Mouse (Mus musculus): ENCODE measurements around the gene Zp2. TPM values are rescaled to one million over a fixed set of nuclear protein-coding genes. Genes with fewer than 3 reads are reported as not detected.

The Zp2 gene
- polyA plus RNA-seq (2012) = not detected in 2 replicates

- H3K36me3 ChIP-seq (ENCODE audit: control insufficient read depth) = no peaks in the 10 kb centered on the region
- TF ChIP-seq GATA1 (IDR thresholded peaks at IDR 0.05; ENCODE audit: low read length) = no peak
- TF ChIP-seq TAL1 (IDR thresholded peaks at IDR 0.05; ENCODE audit: low read length) = no peak
These were observed at the start of gene Zp2 for GRCm38 (mm10) chr7:120145191-120145590. Gene Zp2, minus strand, starts transcription at chr7:120145291.

GRCm38 (mm10) chr7:120192816-120193215 lies 47.7 kb upstream of the Zp2 start:
- Histone ChIP-seq H3K4me1 (ENCODE audit: control insufficient read depth) (no peaks in the 10 kb centered on the region), H3K27me3 (ENCODE audit: control insufficient read depth) (no peaks in the 10 kb centered on the region), H3K36me3 (ENCODE audit: control insufficient read depth) (no peaks in the 10 kb centered on the region), H3K9me3 (ENCODE audit: control insufficient read depth, low read length) (no peaks in the 10 kb centered on the region), H3K4me3 (replicated peaks) (no peak overlapping the region)
- no peak for TF ChIP-seq TAL1 (IDR thresholded peaks at IDR 0.05; ENCODE audit: low read length)
- TF ChIP-seq GATA1 (IDR thresholded peaks at IDR 0.05; ENCODE audit: low read length) = no peak

More at GRCm38 (mm10) chr7:120145191-120145590, at the start of gene Zp2:
- Histone ChIP-seq H3K4me3 (replicated peaks) (no peak within 1 kb of the TSS), H3K27me3 (ENCODE audit: control insufficient read depth) (no peaks in the 10 kb centered on the region), H3K9me3 (ENCODE audit: control insufficient read depth, low read length) (no peaks in the 10 kb centered on the region), H3K4me1 (ENCODE audit: control insufficient read depth) (no peaks in the 10 kb centered on the region)

GRCm38 (mm10) chr7:120192207-120192606 lies 47.1 kb upstream of the Zp2 start:
- no peaks in the 10 kb centered on the region for H3K36me3 ChIP-seq (ENCODE audit: control insufficient read depth)
- TF ChIP-seq GATA1 (IDR thresholded peaks at IDR 0.05; ENCODE audit: low read length) (no peak), TAL1 (IDR thresholded peaks at IDR 0.05; ENCODE audit: low read length) (no peak)

GRCm38 (mm10) chr7:120190150-120190665 lies 45.1 kb upstream of the Zp2 start:
- H3K27me3 ChIP-seq (ENCODE audit: control insufficient read depth) = no peaks in the 10 kb centered on the region

More at GRCm38 (mm10) chr7:120192207-120192606, 47.1 kb upstream of the Zp2 start:
- Histone ChIP-seq H3K27me3 (ENCODE audit: control insufficient read depth) (no peaks in the 10 kb centered on the region), H3K4me3 (replicated peaks) (no peak overlapping the region), H3K4me1 (ENCODE audit: control insufficient read depth) (no peaks in the 10 kb centered on the region), H3K9me3 (ENCODE audit: control insufficient read depth, low read length) (no peaks in the 10 kb centered on the region)

GRCm38 (mm10) chr7:120189369-120190149 lies 44.5 kb upstream of the Zp2 start:
- no peaks in the 10 kb centered on the region for H3K4me1 ChIP-seq (ENCODE audit: control insufficient read depth)
- no peaks in the 10 kb centered on the region for H3K9me3 ChIP-seq (ENCODE audit: control insufficient read depth, low read length)
- H3K4me3 ChIP-seq (replicated peaks) = no peak overlapping the region
- H3K36me3 ChIP-seq (ENCODE audit: control insufficient read depth) = no peaks in the 10 kb centered on the region
- no peaks in the 10 kb centered on the region for H3K27me3 ChIP-seq (ENCODE audit: control insufficient read depth)
- TF ChIP-seq TAL1 (IDR thresholded peaks at IDR 0.05; ENCODE audit: low read length) (no peak), GATA1 (IDR thresholded peaks at IDR 0.05; ENCODE audit: low read length) (no peak)

More at GRCm38 (mm10) chr7:120190150-120190665, 45.1 kb upstream of the Zp2 start:
- Histone ChIP-seq H3K36me3 (ENCODE audit: control insufficient read depth) (no peaks in the 10 kb centered on the region), H3K4me3 (replicated peaks) (no peak overlapping the region), H3K4me1 (ENCODE audit: control insufficient read depth) (no peaks in the 10 kb centered on the region), H3K9me3 (ENCODE audit: control insufficient read depth, low read length) (no peaks in the 10 kb centered on the region)
- no peak for TF ChIP-seq GATA1 (IDR thresholded peaks at IDR 0.05; ENCODE audit: low read length)
- TF ChIP-seq TAL1 (IDR thresholded peaks at IDR 0.05; ENCODE audit: low read length) = no peak

- Histone ChIP-seq H3K36me3 (ENCODE audit: control insufficient read depth) (no peaks in the 10 kb centered on the region), H3K4me3 (replicated peaks) (no peak overlapping the region), H3K27me3 (ENCODE audit: control insufficient read depth) (no peaks in the 10 kb centered on the region), H3K9me3 (ENCODE audit: control insufficient read depth, low read length) (no peaks in the 10 kb centered on the region), H3K4me1 (ENCODE audit: control insufficient read depth) (no peaks in the 10 kb centered on the region)
- no peak for TF ChIP-seq TAL1 (IDR thresholded peaks at IDR 0.05; ENCODE audit: low read length)
These were observed 43.9 kb upstream of the Zp2 start for GRCm38 (mm10) chr7:120188946-120189345.

GRCm38 (mm10) chr7:120182891-120183290 lies 37.8 kb upstream of the Zp2 start:
- no peaks in the 10 kb centered on the region for H3K4me1 ChIP-seq (ENCODE audit: control insufficient read depth)

GRCm38 (mm10) chr7:120181401-120182230 lies 36.5 kb upstream of the Zp2 start:
- H3K4me1 ChIP-seq (ENCODE audit: control insufficient read depth) = no peaks in the 10 kb centered on the region
- no peak for TF ChIP-seq TAL1 (IDR thresholded peaks at IDR 0.05; ENCODE audit: low read length)
- no peak for TF ChIP-seq GATA1 (IDR thresholded peaks at IDR 0.05; ENCODE audit: low read length)
- no peaks in the 10 kb centered on the region; the same call in 1 of the 2 replicates for H3K36me3 ChIP-seq (ENCODE audit: control insufficient read depth)
- no peaks in the 10 kb centered on the region for H3K27me3 ChIP-seq (ENCODE audit: control insufficient read depth)
- H3K9me3 ChIP-seq (ENCODE audit: control insufficient read depth, low read length) = no peaks in the 10 kb centered on the region
- H3K4me3 ChIP-seq (replicated peaks) = no peak overlapping the region

More at GRCm38 (mm10) chr7:120182891-120183290, 37.8 kb upstream of the Zp2 start:
- Histone ChIP-seq H3K36me3 (ENCODE audit: control insufficient read depth) (no peaks in the 10 kb centered on the region; the same call in 1 of the 2 replicates), H3K27me3 (ENCODE audit: control insufficient read depth) (no peaks in the 10 kb centered on the region), H3K9me3 (ENCODE audit: control insufficient read depth, low read length) (no peaks in the 10 kb centered on the region), H3K4me3 (replicated peaks) (no peak overlapping the region)
- TF ChIP-seq TAL1 (IDR thresholded peaks at IDR 0.05; ENCODE audit: low read length) = no peak
- TF ChIP-seq GATA1 (IDR thresholded peaks at IDR 0.05; ENCODE audit: low read length) = no peak

- Histone ChIP-seq H3K4me1 (ENCODE audit: control insufficient read depth) (no peaks in the 10 kb centered on the region), H3K9me3 (ENCODE audit: control insufficient read depth, low read length) (no peaks in the 10 kb centered on the region), H3K27me3 (ENCODE audit: control insufficient read depth) (no peaks in the 10 kb centered on the region), H3K4me3 (replicated peaks) (no peak overlapping the region), H3K36me3 (ENCODE audit: control insufficient read depth) (no peaks in the 10 kb centered on the region; the same call in 1 of the 2 replicates)
- TF ChIP-seq TAL1 (IDR thresholded peaks at IDR 0.05; ENCODE audit: low read length) (no peak), GATA1 (IDR thresholded peaks at IDR 0.05; ENCODE audit: low read length) (no peak)
These were observed 35.5 kb upstream of the Zp2 start for GRCm38 (mm10) chr7:120180547-120180946.
